Mouse (Mus musculus): ENCODE results near the gene Scgb1b10. TPM values are rescaled to one million over a fixed set of nuclear protein-coding genes. Genes with fewer than 3 reads are reported as not detected.
"Not testable (repeated sequence)": the region's sequence is repeated elsewhere in the genome, so short reads cannot be mapped to it uniquely, and the experiment has no call there.

Scgb1b10 gene
- polyA plus RNA-seq (2015; fragmentation: Nextera tagmentation; extraction: Ambion mirVana) = not detected in 2 replicates

- ATAC-seq (ENCODE audit: insufficient number of reproducible peaks, low FRiP score, low TSS enrichment, low read depth); H3K27me3 ChIP-seq; H3K36me3 ChIP-seq; H3K4me1 ChIP-seq; H3K27ac ChIP-seq; H3K4me2 ChIP-seq; H3K4me3 ChIP-seq; H3K9ac ChIP-seq; H3K9me3 ChIP-seq: not testable (repeated sequence)
Observed at GRCm38 (mm10) chr7:32100553-32100952, at the start of gene Scgb1b10. TSS of gene Scgb1b10 (plus strand) at chr7:32100853.

Other genes starting within 250 kb of the Scgb1b10 start
- not detected in 2 replicates for gene Scgb2b11, start 110.3 kb downstream of the Scgb1b10 start, polyA plus RNA-seq (2015; fragmentation: Nextera tagmentation; extraction: Ambion mirVana)
- not detected in 2 replicates for gene Scgb1b11, start 122.0 kb downstream of the Scgb1b10 start, polyA plus RNA-seq (2015; fragmentation: Nextera tagmentation; extraction: Ambion mirVana)
- not detected in 2 replicates for gene Scgb2b12, start 226.4 kb downstream of the Scgb1b10 start, polyA plus RNA-seq (2015; fragmentation: Nextera tagmentation; extraction: Ambion mirVana)
- not detected in 2 replicates for gene Scgb1b12, start 233.3 kb downstream of the Scgb1b10 start, polyA plus RNA-seq (2015; fragmentation: Nextera tagmentation; extraction: Ambion mirVana)

Data from limb, embryonic 15.5 days (tissue).